Comparison of ENCODE assay signal across 8 mouse cellular contexts in the genomic region with DNA sequence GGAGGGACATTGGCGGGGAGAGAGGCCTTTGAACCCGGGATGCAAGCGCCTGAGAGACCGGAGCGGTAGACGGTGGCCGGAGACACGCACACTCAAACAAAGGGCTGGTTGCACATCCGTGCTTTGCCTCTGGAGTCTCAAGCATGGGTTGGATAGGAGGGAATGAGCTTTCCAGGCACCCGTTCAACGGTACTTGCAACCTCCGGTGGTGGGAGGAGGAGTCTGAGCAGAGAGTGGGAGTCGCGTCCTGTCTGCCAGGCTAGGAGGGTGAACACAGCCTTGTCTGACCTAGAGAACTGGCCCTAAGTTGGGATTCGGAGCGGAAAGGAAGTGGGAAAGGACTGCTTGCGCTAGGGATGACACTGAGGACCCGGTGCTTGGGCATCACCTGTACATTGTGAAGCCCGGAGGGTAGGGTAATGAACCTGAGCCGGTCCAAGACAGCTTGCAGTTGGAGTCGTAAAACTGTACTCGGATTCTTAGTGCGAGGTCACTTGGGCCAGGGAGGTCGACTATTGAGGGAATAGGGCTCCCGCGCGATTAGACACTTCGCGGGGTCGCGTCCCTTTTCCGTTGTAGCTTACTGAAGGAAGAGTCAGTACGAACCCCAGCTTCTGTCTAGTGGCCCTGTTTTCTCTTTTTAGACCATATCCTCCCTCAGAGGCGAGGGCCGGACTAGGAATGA. TPM values are rescaled to one million over a fixed set of nuclear protein-coding genes. Genes with fewer than 3 reads are reported as not detected.
DNase-seq lines count a peak whose midpoint lies in the region; ATAC-seq lines count a peak whose summit lies in the region.

No protein-coding gene starts in this region.

- no peaks in the 10 kb centered on the region for H3K4me1 ChIP-seq in neural tube, embryonic 11.5 days (ENCODE audit: control insufficient read depth, insufficient read depth, low read length)

- peak overlapping the region; percentile 94 for H3K4me3 ChIP-seq in neural tube, embryonic 11.5 days (ENCODE audit: low read depth, low read length)

- peak overlapping the region; percentile 96 for H3K27ac ChIP-seq in neural tube, embryonic 11.5 days (ENCODE audit: low read depth, low read length)

- WGBS in neural tube, embryonic 11.5 days = under 1% methylated on average over 35 of the region's 35 CpGs

- H3K36me3 ChIP-seq in neural tube, embryonic 11.5 days (ENCODE audit: control insufficient read depth, insufficient read depth, low read length) = peaks cover 16% of the 10 kb centered on the region

- peak overlapping the region; percentile 98 for H3K9ac ChIP-seq in neural tube, embryonic 11.5 days (ENCODE audit: low read length)

- peak; percentile 68 for ATAC-seq in neural tube, embryonic 11.5 days (ENCODE audit: insufficient read depth, low FRiP score, low TSS enrichment)
- peak; percentile 35 for ATAC-seq in inflammation-experienced regulatory T-cells, adult 6 months
- peak; percentile 32 for ATAC-seq in megakaryocyte, adult 5-6 weeks (ENCODE audit: poor library complexity, severe bottlenecking)

- intact Hi-C loops in gastrocnemius, postnatal 14 days (cut with DNase I; ENCODE audit: low total_unique reads) = no loop called here
- intact Hi-C loops in left cerebral cortex, postnatal 10 days (cut with DNase I) = loop anchor here (1.0 to 5.0 kb wide), 2 partner anchors 82 to 266 kb away; a partner anchor contains a TSS

- H3K27me3 ChIP-seq in neural tube, embryonic 11.5 days (ENCODE audit: control insufficient read depth, insufficient read depth, low read length) = no peaks in the 10 kb centered on the region

- no peaks in the 10 kb centered on the region for H3K9me3 ChIP-seq in neural tube, embryonic 11.5 days (ENCODE audit: control insufficient read depth, low read length)

- peak; percentile 77 for DNase-seq in neural tube, embryonic 11.5 days (ENCODE audit: low spot score)
- no peak for DNase-seq in neural tube, embryonic 10.5 days (ENCODE audit: extremely low spot score, low spot score)
- peak; percentile 83 for DNase-seq in embryo, embryonic 10.5 days (ENCODE audit: low spot score)
- peak; percentile 66 for DNase-seq in gastrocnemius, postnatal 14 days
- DNase-seq in left cerebral cortex, postnatal 10 days (ENCODE audit: extremely low spot score in 1 of 2, low spot score in 2 of 2) = peak; percentile 77 to 87
- DNase-seq in right cerebral cortex, postnatal 4 days = peak; percentile 62

- H3K4me2 ChIP-seq in neural tube, embryonic 11.5 days (ENCODE audit: low read depth) = peak overlapping the region; percentile 93

RNA-seq across cellular contexts. Expression of a gene that starts 0.8 kb away (rescaled TPM):
- polyA plus RNA-seq in neural tube, embryonic 11.5 days (2014; fragmentation: Nextera tagmentation; extraction: Ambion mirVana) = 160 and 171 TPM in 2 replicates
- total RNA-seq in gastrocnemius, postnatal 14 days (2021) = 10 to 100 TPM; 10.5 to 16.5 TPM
- polyA plus RNA-seq in inflammation-experienced regulatory T-cells, adult 6 months (2017; shearing (Covaris generic)) = 1 to 10 TPM; 5.4 to 6.0 (median 5.7) TPM
- total RNA-seq in left cerebral cortex, postnatal 10 days (2021) = 100 to 1,000 TPM; 157 to 167 TPM
- 12.3 and 12.6 TPM in 2 replicates for total RNA-seq in megakaryocyte, adult 5-6 weeks (2015)
- total RNA-seq in megakaryocyte, adult 5-6 weeks (2017) = 5.3 and 9.6 TPM in 2 replicates

RNA-seq across cellular contexts. Expression of a gene that starts 20.4 kb away (rescaled TPM):
- 379 and 382 TPM in 2 replicates for polyA plus RNA-seq in neural tube, embryonic 11.5 days (2014; fragmentation: Nextera tagmentation; extraction: Ambion mirVana)
- total RNA-seq in gastrocnemius, postnatal 14 days (2021) = 10 to 100 TPM; 92.6 to 96.5 TPM
- polyA plus RNA-seq in inflammation-experienced regulatory T-cells, adult 6 months (2017; shearing (Covaris generic)) = 100 to 1,000 TPM; 337 to 380 (median 368) TPM
- total RNA-seq in left cerebral cortex, postnatal 10 days (2021) = 10 to 100 TPM; 90.5 TPM
- 182 and 197 TPM in 2 replicates for total RNA-seq in megakaryocyte, adult 5-6 weeks (2015)
- 163 and 204 TPM in 2 replicates for total RNA-seq in megakaryocyte, adult 5-6 weeks (2017)

RNA-seq across cellular contexts. Expression of a gene that starts 20.5 kb away (rescaled TPM):
- 106 and 113 TPM in 2 replicates for polyA plus RNA-seq in neural tube, embryonic 11.5 days (2014; fragmentation: Nextera tagmentation; extraction: Ambion mirVana)
- total RNA-seq in gastrocnemius, postnatal 14 days (2021) = 1 to 10 TPM; 4.2 to 6.2 TPM
- polyA plus RNA-seq in inflammation-experienced regulatory T-cells, adult 6 months (2017; shearing (Covaris generic)) = 100 to 1,000 TPM in 1 of 3 experiments, 10 to 100 TPM in 2; 51.3 to 106 (median 64.4) TPM
- 10 to 100 TPM in 1 of 2 experiments, 1 to 10 TPM in 1; 10.0 to 10.8 TPM for total RNA-seq in left cerebral cortex, postnatal 10 days (2021)
- 30.7 and 33.9 TPM in 2 replicates for total RNA-seq in megakaryocyte, adult 5-6 weeks (2015)
- total RNA-seq in megakaryocyte, adult 5-6 weeks (2017) = 60.5 and 62.9 TPM in 2 replicates

RNA-seq across cellular contexts. Expression of a gene that starts 57.1 kb away (rescaled TPM):
- polyA plus RNA-seq in neural tube, embryonic 11.5 days (2014; fragmentation: Nextera tagmentation; extraction: Ambion mirVana) = 1.8 and 2.5 TPM in 2 replicates
- total RNA-seq in gastrocnemius, postnatal 14 days (2021) = under 1 TPM in 1 of 2 experiments, not detected in 1; 0.08 TPM
- not detected for polyA plus RNA-seq in inflammation-experienced regulatory T-cells, adult 6 months (2017; shearing (Covaris generic))
- total RNA-seq in left cerebral cortex, postnatal 10 days (2021) = 1 to 10 TPM; 5.9 to 6.6 TPM
- 0.22 and 0.27 TPM in 2 replicates for total RNA-seq in megakaryocyte, adult 5-6 weeks (2015)
- total RNA-seq in megakaryocyte, adult 5-6 weeks (2017) = 0.04 TPM in 1 of 2 replicates, not detected in the other

Comparison
In these comparisons a context has a peak if more than half of its experiments do, and no peak if none do; other contexts are left out.
1. RNA of a gene that starts 0.8 kb away (total RNA-seq): 157 to 167 TPM in left cerebral cortex, postnatal 10 days; 10.5 to 16.5 TPM in gastrocnemius, postnatal 14 days and 5.3 to 12.6 TPM in megakaryocyte, adult 5-6 weeks; every median in the first group is over 4 times any median in the second.
2. Peak in every context shown above with its lines, with median percentiles within 50 percentile points of each other: ATAC-seq.